Mouse (Mus musculus): ENCODE results near the gene Itpr2. TPM values are rescaled to one million over a fixed set of nuclear protein-coding genes. Genes with fewer than 3 reads are reported as not detected.

Gene Itpr2
- polyA plus RNA-seq, 1 experiment from 2014 or later: 5.9 TPM

DNA sequence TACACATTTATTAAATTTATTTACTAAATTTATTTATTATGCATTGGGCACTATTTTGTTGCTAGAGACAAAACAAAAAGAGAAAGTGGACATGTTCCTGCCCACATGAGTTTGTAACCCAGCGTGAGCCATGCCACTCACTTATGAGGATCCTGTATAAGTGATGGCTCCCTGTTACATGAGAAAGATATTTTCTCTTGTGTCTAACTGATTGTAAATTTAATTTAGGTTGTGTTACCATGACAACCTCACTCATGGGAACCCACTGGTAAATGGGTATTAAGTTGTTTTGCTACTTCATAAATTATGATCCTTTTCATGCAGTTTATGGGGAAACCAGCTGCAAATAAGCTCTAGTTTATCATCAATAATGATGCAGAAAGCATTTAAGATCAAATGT lies 267.6 kb downstream of the Itpr2 start:
- Histone ChIP-seq H3K4me1 (replicated peaks; ENCODE audit: control insufficient read depth, insufficient read depth, low read length) (no peaks in the 10 kb centered on the region), H3K36me3 (ENCODE audit: control insufficient read depth, insufficient read depth, low read length) (no peaks in the 10 kb centered on the region), H3K4me2 (replicated peaks; ENCODE audit: low read depth, low read length) (no peak overlapping the region), H3K9ac (ENCODE audit: low read depth, low read length) (no peak overlapping the region), H3K27ac (ENCODE audit: low read depth, low read length) (no peak overlapping the region), H3K4me3 (ENCODE audit: low read depth, low read length) (no peak overlapping the region), H3K9me3 (ENCODE audit: control insufficient read depth, low read length) (no peaks in the 10 kb centered on the region), H3K27me3 (ENCODE audit: control insufficient read depth, insufficient read depth, low read length) (no peaks in the 10 kb centered on the region)
- DNase-seq (ENCODE audit: low spot score): no peak
- 86% methylated on average over 1 of the region's 1 CpGs for WGBS
- no peak for ATAC-seq (ENCODE audit: low FRiP score)

DNA sequence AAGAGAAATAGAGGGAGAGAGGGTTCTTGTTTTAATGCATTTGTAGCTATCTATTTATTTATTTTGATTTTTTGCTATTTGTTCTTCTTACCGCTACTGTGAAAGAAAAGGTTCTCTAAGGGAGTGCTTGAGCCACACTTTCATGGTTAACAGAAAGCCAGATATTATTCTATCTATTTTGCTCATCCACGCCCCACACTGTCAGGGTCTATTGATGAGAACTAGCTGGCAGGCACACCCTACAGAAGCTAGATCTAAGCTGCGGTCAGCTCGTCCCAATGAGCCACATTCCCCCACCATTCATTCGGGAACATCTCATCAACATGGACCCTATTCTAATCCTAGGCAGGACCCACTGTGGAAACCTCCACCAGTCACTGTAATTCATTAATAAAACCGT lies 271.1 kb downstream of the Itpr2 start:
- no peaks in the 10 kb centered on the region for H3K4me1 ChIP-seq (replicated peaks; ENCODE audit: control insufficient read depth, insufficient read depth, low read length)
- H3K36me3 ChIP-seq (ENCODE audit: control insufficient read depth, insufficient read depth, low read length): no peaks in the 10 kb centered on the region
- 94% methylated on average over 6 of the region's 6 CpGs for WGBS

DNA sequence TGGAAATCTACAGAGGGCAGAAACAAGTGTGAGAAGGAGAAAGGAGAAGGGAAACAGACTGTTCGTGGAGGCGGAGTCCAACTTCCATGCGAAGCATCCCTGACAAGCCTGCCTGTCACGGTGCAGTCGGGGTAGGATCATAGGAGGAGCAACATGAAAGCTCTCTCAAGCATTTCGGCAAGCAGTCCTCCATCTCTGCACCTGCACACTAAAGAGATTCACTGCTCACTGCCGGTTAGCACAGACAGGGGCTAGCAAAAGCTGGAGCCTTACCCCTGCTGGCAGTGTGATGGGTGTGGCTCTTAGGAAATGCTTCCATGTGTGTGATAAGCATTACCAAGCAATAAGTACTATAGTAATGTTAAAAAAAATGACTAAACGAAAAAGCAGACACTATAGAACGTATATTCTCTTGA lies 271.6 kb downstream of the Itpr2 start:
- Histone ChIP-seq H3K4me2 (replicated peaks; ENCODE audit: low read depth, low read length) (no peak overlapping the region), H3K9me3 (ENCODE audit: control insufficient read depth, low read length) (no peaks in the 10 kb centered on the region), H3K4me3 (ENCODE audit: low read depth, low read length) (no peak overlapping the region), H3K4me1 (replicated peaks; ENCODE audit: control insufficient read depth, insufficient read depth, low read length) (no peaks in the 10 kb centered on the region), H3K27me3 (ENCODE audit: control insufficient read depth, insufficient read depth, low read length) (no peaks in the 10 kb centered on the region), H3K27ac (ENCODE audit: low read depth, low read length) (no peak overlapping the region), H3K9ac (ENCODE audit: low read depth, low read length) (no peak overlapping the region), H3K36me3 (ENCODE audit: control insufficient read depth, insufficient read depth, low read length) (no peaks in the 10 kb centered on the region)
- WGBS: 66% methylated on average over 9 of the region's 9 CpGs
- ATAC-seq (ENCODE audit: low FRiP score) (no peak), DNase-seq (ENCODE audit: low spot score) (no peak)

More for the DNA sequence above, 271.1 kb downstream of the Itpr2 start:
- DNase-seq (ENCODE audit: low spot score) (no peak), ATAC-seq (ENCODE audit: low FRiP score) (no peak)
- Histone ChIP-seq H3K4me3 (ENCODE audit: low read depth, low read length) (no peak overlapping the region), H3K27me3 (ENCODE audit: control insufficient read depth, insufficient read depth, low read length) (no peaks in the 10 kb centered on the region), H3K4me2 (replicated peaks; ENCODE audit: low read depth, low read length) (no peak overlapping the region), H3K27ac (ENCODE audit: low read depth, low read length) (no peak overlapping the region), H3K9me3 (ENCODE audit: control insufficient read depth, low read length) (no peaks in the 10 kb centered on the region), H3K9ac (ENCODE audit: low read depth, low read length) (no peak overlapping the region)

DNA sequence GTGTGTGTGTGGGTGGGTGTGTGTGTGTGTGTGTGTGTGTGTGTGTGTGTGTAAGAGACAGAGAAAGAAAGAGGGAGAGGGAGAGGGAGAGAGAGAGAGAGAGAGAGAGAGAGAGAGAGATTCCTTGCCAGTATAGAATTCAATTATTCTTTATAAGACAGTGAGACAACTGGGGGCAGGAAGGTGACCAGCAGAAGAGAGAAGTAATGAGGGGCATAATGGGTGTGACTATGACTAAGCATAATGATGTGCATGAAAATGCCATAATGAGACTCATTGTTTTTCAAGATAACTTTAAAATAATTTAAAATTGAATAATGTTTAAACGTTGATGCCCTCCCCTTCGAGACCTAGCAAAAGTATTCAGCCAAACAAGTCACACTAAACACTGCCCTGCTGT lies 272.1 kb downstream of the Itpr2 start:
- H3K4me3 ChIP-seq (ENCODE audit: low read depth, low read length): no peak overlapping the region
- WGBS: 82% methylated on average over 2 of the region's 2 CpGs
- H3K27ac ChIP-seq (ENCODE audit: low read depth, low read length): no peak overlapping the region
- no peaks in the 10 kb centered on the region for H3K27me3 ChIP-seq (ENCODE audit: control insufficient read depth, insufficient read depth, low read length)
- H3K9ac ChIP-seq (ENCODE audit: low read depth, low read length): no peak overlapping the region
- H3K4me2 ChIP-seq (replicated peaks; ENCODE audit: low read depth, low read length): no peak overlapping the region
- no peaks in the 10 kb centered on the region for H3K9me3 ChIP-seq (ENCODE audit: control insufficient read depth, low read length)
- ATAC-seq (ENCODE audit: low FRiP score) (no peak), DNase-seq (ENCODE audit: low spot score) (no peak)
- H3K36me3 ChIP-seq (ENCODE audit: control insufficient read depth, insufficient read depth, low read length): no peaks in the 10 kb centered on the region
- no peaks in the 10 kb centered on the region for H3K4me1 ChIP-seq (replicated peaks; ENCODE audit: control insufficient read depth, insufficient read depth, low read length)

DNA sequence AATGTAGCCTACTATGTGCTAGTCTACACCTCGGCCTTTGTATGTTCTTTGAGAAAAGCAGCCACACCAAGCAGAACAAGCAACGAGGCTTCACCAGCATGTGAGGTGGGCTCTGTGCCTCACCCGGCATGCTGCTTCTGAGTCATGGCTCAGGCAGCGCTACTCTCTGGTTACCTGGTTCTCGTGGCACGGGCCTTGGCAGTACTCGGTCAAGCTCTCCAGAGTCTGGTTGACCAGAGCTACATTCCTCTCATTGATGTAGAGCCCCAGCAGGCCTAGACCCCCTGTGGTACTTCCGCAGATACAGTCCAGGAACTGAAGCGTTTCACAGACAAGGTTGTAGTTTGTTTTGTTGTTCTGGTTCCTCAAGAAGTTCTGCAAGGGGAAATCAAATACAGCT lies 272.5 kb downstream of the Itpr2 start:
- ATAC-seq (ENCODE audit: low FRiP score) (no peak), DNase-seq (ENCODE audit: low spot score) (no peak)
- no peaks in the 10 kb centered on the region for H3K27me3 ChIP-seq (ENCODE audit: control insufficient read depth, insufficient read depth, low read length)
- no peak overlapping the region for H3K4me2 ChIP-seq (replicated peaks; ENCODE audit: low read depth, low read length)
- H3K9me3 ChIP-seq (ENCODE audit: control insufficient read depth, low read length): no peaks in the 10 kb centered on the region
- H3K27ac ChIP-seq (ENCODE audit: low read depth, low read length): no peak overlapping the region
- H3K9ac ChIP-seq (ENCODE audit: low read depth, low read length): no peak overlapping the region
- 67% methylated on average over 9 of the region's 9 CpGs for WGBS
- no peak overlapping the region for H3K4me3 ChIP-seq (ENCODE audit: low read depth, low read length)
- H3K36me3 ChIP-seq (ENCODE audit: control insufficient read depth, insufficient read depth, low read length): no peaks in the 10 kb centered on the region
- H3K4me1 ChIP-seq (replicated peaks; ENCODE audit: control insufficient read depth, insufficient read depth, low read length): no peaks in the 10 kb centered on the region

DNA sequence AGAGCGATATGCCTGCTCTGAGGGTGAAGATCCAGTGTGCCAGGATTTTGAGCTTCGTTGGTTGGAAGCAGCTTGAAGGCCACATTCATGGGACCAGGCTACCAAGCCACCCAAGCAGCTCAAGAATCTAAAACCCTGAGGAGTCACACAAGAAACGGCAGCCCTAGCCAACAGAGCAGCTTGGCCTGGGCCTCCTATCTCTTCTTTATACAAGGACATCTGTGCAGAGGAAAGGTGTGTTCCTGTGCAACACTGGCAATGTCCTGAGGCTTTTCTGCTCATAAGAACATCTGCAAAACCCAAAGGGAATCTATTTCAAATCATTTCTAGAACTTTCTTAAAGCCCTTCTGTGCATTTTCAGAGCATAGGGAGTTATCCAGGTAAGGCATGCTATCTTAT lies 274.0 kb downstream of the Itpr2 start:
- Histone ChIP-seq H3K27ac (ENCODE audit: low read depth, low read length) (no peak overlapping the region), H3K9me3 (ENCODE audit: control insufficient read depth, low read length) (no peaks in the 10 kb centered on the region), H3K4me1 (replicated peaks; ENCODE audit: control insufficient read depth, insufficient read depth, low read length) (no peaks in the 10 kb centered on the region), H3K9ac (ENCODE audit: low read depth, low read length) (no peak overlapping the region), H3K27me3 (ENCODE audit: control insufficient read depth, insufficient read depth, low read length) (no peaks in the 10 kb centered on the region), H3K36me3 (ENCODE audit: control insufficient read depth, insufficient read depth, low read length) (no peaks in the 10 kb centered on the region), H3K4me2 (replicated peaks; ENCODE audit: low read depth, low read length) (no peak overlapping the region), H3K4me3 (ENCODE audit: low read depth, low read length) (no peak overlapping the region)
- DNase-seq (ENCODE audit: low spot score): no peak
- ATAC-seq (ENCODE audit: low FRiP score): no peak
- WGBS: 88% methylated on average over 3 of the region's 3 CpGs

DNA sequence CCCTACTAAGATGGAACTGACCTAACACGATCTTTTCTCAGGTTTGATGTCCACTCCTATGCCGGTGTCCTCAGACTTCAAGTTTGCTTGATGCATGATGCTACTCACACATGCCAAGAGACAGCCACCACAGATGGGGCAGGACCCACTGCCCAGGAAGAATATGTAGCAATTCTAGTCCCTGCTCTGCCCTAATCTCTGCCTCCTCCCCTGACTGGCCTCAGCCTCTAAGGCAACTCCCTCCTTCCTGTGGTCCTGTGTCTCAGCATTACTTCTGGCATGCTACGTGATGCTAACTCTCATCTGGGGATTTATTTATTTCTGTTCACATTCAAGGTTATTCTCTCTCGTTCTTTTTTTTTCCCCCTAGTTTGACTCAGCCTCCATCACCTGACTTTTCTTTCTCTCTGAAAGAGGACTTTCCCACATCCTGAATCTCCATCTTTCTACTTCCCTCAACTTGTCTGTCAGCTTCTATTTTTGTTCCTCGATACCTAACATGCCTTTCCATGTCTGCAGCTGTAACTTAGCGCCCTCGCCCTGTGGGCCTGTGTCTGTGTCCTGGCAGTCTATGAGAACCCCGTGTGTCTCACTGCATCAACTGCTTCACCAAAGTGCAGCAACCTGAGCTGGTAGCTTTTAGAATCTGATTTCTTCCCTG lies 279.5 kb downstream of the Itpr2 start:
- Histone ChIP-seq H3K9ac (ENCODE audit: low read depth, low read length) (no peak overlapping the region), H3K4me1 (replicated peaks; ENCODE audit: control insufficient read depth, insufficient read depth, low read length) (peaks cover 3% of the 10 kb centered on the region; the same call in 1 of the 2 replicates), H3K4me2 (replicated peaks; ENCODE audit: low read depth, low read length) (no peak overlapping the region), H3K4me3 (ENCODE audit: low read depth, low read length) (no peak overlapping the region), H3K36me3 (ENCODE audit: control insufficient read depth, insufficient read depth, low read length) (no peaks in the 10 kb centered on the region), H3K27ac (ENCODE audit: low read depth, low read length) (no peak overlapping the region), H3K9me3 (ENCODE audit: control insufficient read depth, low read length) (no peaks in the 10 kb centered on the region), H3K27me3 (ENCODE audit: control insufficient read depth, insufficient read depth, low read length) (no peaks in the 10 kb centered on the region)
- WGBS: 78% methylated on average over 8 of the region's 8 CpGs
- ATAC-seq (ENCODE audit: low FRiP score) (no peak), DNase-seq (ENCODE audit: low spot score) (no peak)

DNA sequence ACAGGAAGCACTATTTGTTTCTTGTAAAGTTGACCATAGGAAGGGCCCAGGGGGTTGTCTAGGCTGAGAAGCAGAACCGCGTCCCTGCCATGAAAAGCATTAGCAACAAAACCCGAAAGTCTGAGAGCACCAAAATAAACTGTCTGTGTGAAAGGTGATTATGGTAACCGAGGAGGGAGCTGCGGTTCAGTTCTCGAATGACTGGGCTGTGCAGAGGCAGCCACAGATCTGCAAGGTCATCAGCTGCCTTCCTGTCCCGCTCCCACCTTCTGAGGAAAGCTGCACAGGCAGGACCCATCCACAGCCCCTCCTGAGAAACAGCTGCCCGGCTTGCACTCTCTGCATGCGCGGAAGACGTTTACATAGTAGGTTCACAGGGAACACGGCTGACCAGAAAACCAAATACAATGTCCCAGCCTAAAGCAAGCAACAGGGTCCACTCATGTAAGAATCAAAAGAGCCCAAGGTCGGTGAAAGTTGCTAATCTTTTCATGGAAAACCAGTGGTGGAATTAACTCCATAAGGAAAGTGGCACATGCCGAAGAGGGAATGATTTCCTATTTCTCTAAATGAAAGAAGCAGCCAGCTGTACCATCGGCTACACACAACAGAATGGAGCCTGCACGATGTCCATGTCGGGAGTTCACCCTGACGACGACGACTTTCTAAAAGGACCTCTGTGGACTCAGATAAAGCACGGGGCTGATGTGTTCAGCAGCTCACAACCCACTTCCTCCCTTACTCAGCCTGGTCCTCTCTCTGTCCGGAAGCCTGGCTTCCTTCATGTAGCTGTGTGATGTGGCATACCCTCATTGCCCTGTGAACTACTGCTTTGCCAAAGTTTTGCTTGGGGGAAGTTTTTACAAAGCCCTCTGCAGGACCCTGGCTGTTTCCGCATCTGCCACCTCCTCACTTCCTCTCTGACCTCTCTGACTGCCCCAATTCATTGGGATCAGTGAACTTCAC lies 280.4 kb downstream of the Itpr2 start:
- no peak overlapping the region for H3K4me3 ChIP-seq (ENCODE audit: low read depth, low read length)
- H3K4me2 ChIP-seq (replicated peaks; ENCODE audit: low read depth, low read length): no peak overlapping the region
- no peak for DNase-seq (ENCODE audit: low spot score)
- no peaks in the 10 kb centered on the region for H3K9me3 ChIP-seq (ENCODE audit: control insufficient read depth, low read length)
- no peak for ATAC-seq (ENCODE audit: low FRiP score)
- no peaks in the 10 kb centered on the region for H3K36me3 ChIP-seq (ENCODE audit: control insufficient read depth, insufficient read depth, low read length)
- H3K9ac ChIP-seq (ENCODE audit: low read depth, low read length): no peak overlapping the region
- WGBS: 60% methylated on average over 23 of the region's 23 CpGs
- H3K27me3 ChIP-seq (ENCODE audit: control insufficient read depth, insufficient read depth, low read length): no peaks in the 10 kb centered on the region
- peaks cover 3% of the 10 kb centered on the region; the same call in 1 of the 2 replicates for H3K4me1 ChIP-seq (replicated peaks; ENCODE audit: control insufficient read depth, insufficient read depth, low read length)
- no peak overlapping the region for H3K27ac ChIP-seq (ENCODE audit: low read depth, low read length)

Measured in hindbrain, embryonic 11.5 days (tissue).